Mouse (Mus musculus) midbrain, embryonic 16.5 days (tissue): ENCODE results near the gene Ptprb. TPM values are rescaled to one million over a fixed set of nuclear protein-coding genes. Genes with fewer than 3 reads are reported as not detected.

Experiments
- ATAC-seq: fragments of 200-750 bp; cut with Nextera tagmentation; 2 replicates; pipeline ENCODE4 v1.8.0; 2017; ENCODE audit warnings: moderate TSS enrichment
- H3K27ac ChIP-seq: fragments of 300-500 bp; sonication (generic); 2 replicates; pipeline ENCODE4 v1.5.1; 2014; ENCODE audit warnings: mild to moderate bottlenecking, low read length, mixed read lengths
- H3K27me3 ChIP-seq: fragments of 300-500 bp; sonication (generic); 2 replicates; pipeline ENCODE4 v1.6.1; 2014; ENCODE audit warnings: low read depth, low read length, mixed read lengths; ENCODE audit not compliant: control insufficient read depth, insufficient read depth
- H3K36me3 ChIP-seq: fragments of 300-500 bp; sonication (generic); 2 replicates; pipeline ENCODE4 v1.6.1; 2014; ENCODE audit warnings: mild to moderate bottlenecking, low read length, moderate library complexity, mixed read lengths; ENCODE audit not compliant: control insufficient read depth, insufficient read depth
- H3K4me1 ChIP-seq: fragments of 300-500 bp; sonication (generic); 2 replicates; pipeline ENCODE4 v1.6.1; 2014; ENCODE audit warnings: mild to moderate bottlenecking, low read length, mixed read lengths; ENCODE audit not compliant: control insufficient read depth, insufficient read depth
- H3K4me2 ChIP-seq: fragments of 300-500 bp; sonication (generic); 2 replicates; pipeline ENCODE4 v1.6.1; 2014; ENCODE audit warnings: mild to moderate bottlenecking, low read length, mixed read lengths
- H3K4me3 ChIP-seq: fragments of 300-500 bp; sonication (generic); 2 replicates; pipeline ENCODE4 v1.5.1; 2014; ENCODE audit warnings: low read depth, mild to moderate bottlenecking, low read length, moderate library complexity, mixed read lengths
- H3K9ac ChIP-seq: fragments of 300-500 bp; sonication (generic); 2 replicates; pipeline ENCODE4 v1.6.1; 2014; ENCODE audit warnings: low read depth, low read length, mixed read lengths
- H3K9me3 ChIP-seq: fragments of 300-500 bp; sonication (generic); replicated peaks from 2 replicates; pipeline ENCODE4 v1.6.1; 2014; ENCODE audit warnings: mild to moderate bottlenecking, low read length, mixed read lengths; ENCODE audit not compliant: control insufficient read depth, poor library complexity, severe bottlenecking
- WGBS: fragments of 180-500 bp; shearing (Covaris S2); extraction: QIAGEN DNeasy Blood & Tissue Kit; methylation state at CpG from one replicate; pipeline ENCODE4 v1.1.7; 2014; 5-methylcytosine and 5-hydroxymethylcytosine counted together
- polyA plus RNA-seq: library from polyadenylated mRNA; unstranded; fragments of >200 nt; fragmentation: Nextera tagmentation; extraction: Ambion mirVana; gene quantifications from 2 replicates; pipeline ENCODE4 v1.2.1, GENCODE M21; 2015

Gene Ptprb
- 3.4 and 3.5 TPM in 2 replicates for polyA plus RNA-seq

DNA sequence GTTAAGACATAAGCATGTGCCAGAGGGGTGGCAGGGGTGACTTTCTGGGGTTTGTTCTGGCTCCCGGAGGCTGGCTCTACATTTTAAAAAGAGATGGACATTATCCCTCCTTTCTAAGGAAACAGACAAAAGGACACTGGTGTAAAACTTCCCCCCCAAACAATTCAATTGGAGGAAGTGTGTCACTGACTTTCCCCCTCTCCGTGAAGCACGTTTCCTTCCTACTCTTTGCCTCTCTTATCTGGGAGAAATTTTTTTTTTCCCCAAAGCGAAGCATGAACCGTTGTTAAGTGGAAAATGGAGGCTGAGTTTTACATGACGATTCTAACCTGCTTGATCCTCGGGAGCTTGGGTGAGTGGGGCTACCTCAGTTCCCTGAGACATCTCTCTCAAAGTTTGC, at the start of gene Ptprb:
Ptprb (plus strand) TSS at position 244 of the 400 bp plus-strand sequence.
- Histone ChIP-seq H3K4me2 (no peak within 1 kb of the TSS), H3K4me1 (no peaks in the 10 kb centered on the region), H3K27ac (no peak within 1 kb of the TSS), H3K9ac (no peak within 1 kb of the TSS), H3K27me3 (no peaks in the 10 kb centered on the region), H3K4me3 (no peak within 1 kb of the TSS), H3K36me3 (0 out of 2 replicates have a peak, but pooled peaks cover 2% of the 10 kb centered on the region), H3K9me3 (no peaks in the 10 kb centered on the region)
- 66% methylated on average over 7 of the region's 7 CpGs for WGBS
- no peak for ATAC-seq

DNA sequence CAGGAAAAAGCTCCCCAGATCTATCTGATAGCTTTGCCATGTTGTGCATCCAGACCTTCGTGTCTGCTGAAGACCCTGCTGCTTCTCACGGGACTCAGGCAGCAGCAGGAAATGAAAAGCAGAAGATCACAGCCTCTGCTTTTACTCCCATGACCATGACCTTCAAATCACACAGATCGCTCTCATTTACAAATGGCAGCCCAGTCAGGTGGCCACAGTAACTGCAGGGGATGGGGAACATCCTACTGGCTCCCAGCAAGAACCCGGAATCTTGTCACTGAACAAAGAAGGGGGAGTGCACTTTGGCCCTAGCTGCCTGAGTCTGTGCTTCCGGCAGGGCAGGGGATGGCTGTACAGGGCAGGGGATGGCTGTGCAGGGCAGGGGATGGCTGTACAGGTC, 40.0 kb upstream of the Ptprb start:
- Histone ChIP-seq H3K4me3 (no peak overlapping the region), H3K36me3 (no peaks in the 10 kb centered on the region), H3K4me1 (no peaks in the 10 kb centered on the region), H3K9me3 (no peaks in the 10 kb centered on the region), H3K4me2 (no peak overlapping the region), H3K9ac (no peak overlapping the region), H3K27me3 (no peaks in the 10 kb centered on the region), H3K27ac (no peak overlapping the region)
- no peak for ATAC-seq
- 57% methylated on average over 5 of the region's 5 CpGs for WGBS

GRCm38 (mm10) chr10:116242200-116242599, 33.1 kb upstream of the Ptprb start:
- Histone ChIP-seq H3K27me3 (no peaks in the 10 kb centered on the region), H3K27ac (no peak overlapping the region), H3K9ac (no peak overlapping the region), H3K9me3 (no peaks in the 10 kb centered on the region), H3K4me2 (no peak overlapping the region), H3K4me1 (no peaks in the 10 kb centered on the region), H3K4me3 (no peak overlapping the region), H3K36me3 (no peaks in the 10 kb centered on the region)
- ATAC-seq, result no peak
- 75% methylated on average over 7 of the region's 7 CpGs for WGBS

DNA sequence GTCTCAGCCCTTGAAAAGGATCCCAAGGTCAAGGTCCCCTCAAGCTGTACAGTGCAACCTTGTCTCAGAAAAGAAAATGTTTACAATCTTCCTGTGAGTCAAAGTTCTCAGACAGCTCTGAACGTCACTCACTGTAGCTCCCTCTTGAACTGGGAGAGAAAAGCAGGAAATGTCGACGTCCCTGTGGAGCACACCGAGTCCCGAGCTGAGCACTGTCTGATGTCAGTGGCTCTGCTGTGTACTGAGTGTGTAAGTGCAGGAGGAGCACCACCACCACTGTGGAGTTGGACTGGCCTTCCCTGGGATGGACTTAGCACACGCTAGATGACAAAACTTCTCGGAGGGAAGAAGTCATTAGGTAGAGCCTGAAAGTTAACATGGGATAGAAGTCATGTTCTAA, 31.9 kb upstream of the Ptprb start:
- ATAC-seq, result no peak
- Histone ChIP-seq H3K9ac (no peak overlapping the region), H3K27me3 (no peaks in the 10 kb centered on the region), H3K9me3 (no peaks in the 10 kb centered on the region), H3K27ac (no peak overlapping the region), H3K4me1 (no peaks in the 10 kb centered on the region), H3K4me2 (no peak overlapping the region), H3K4me3 (no peak overlapping the region), H3K36me3 (no peaks in the 10 kb centered on the region)
- WGBS, result 56% methylated on average over 7 of the region's 7 CpGs

DNA sequence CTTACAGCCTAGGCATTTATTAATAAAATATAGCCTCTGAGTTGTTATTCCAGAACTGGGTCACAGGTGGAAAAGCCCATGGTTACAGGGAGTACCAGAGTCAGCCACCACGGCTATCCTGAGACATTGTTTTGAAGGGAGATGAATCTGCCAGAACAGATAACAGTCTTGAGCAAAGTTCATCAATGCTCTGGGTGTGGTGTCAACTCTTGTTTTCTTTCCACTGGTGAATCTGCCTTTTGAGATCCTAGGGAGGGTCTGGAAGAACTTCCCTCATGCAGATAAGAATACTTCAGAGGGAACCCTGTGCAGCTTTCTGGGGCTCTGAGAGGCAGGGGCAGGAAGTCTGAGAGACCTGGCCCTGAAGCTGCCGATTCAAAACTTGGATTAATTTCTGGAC, 29.7 kb upstream of the Ptprb start:
- 74% methylated on average over 2 of the region's 2 CpGs for WGBS
- Histone ChIP-seq H3K9me3 (no peaks in the 10 kb centered on the region), H3K4me2 (no peak overlapping the region), H3K4me1 (no peaks in the 10 kb centered on the region), H3K27ac (no peak overlapping the region), H3K27me3 (no peaks in the 10 kb centered on the region), H3K4me3 (no peak overlapping the region), H3K9ac (no peak overlapping the region), H3K36me3 (no peaks in the 10 kb centered on the region)
- ATAC-seq, result no peak

DNA sequence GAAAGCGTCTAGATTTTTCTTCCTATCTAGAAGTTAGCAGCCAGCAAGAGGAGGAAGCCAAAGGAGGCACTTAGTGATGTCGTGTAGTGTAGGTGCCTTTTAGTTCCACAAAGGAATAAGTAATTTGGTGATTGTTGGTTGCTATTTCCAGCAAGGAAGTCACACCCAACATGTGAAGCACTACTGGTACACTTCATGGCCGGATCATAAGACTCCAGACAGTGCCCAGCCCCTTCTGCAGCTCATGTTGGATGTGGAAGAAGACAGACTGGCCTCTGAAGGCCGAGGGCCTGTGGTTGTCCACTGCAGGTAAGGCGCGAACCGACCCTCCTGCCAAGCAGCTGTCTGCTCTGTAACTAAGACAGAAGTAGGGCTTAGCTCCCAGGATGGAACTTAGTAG, 22.7 kb upstream of the Ptprb start:
- Histone ChIP-seq H3K36me3 (no peaks in the 10 kb centered on the region), H3K4me1 (no peaks in the 10 kb centered on the region), H3K9ac (no peak overlapping the region), H3K27ac (no peak overlapping the region), H3K4me2 (no peak overlapping the region), H3K9me3 (no peaks in the 10 kb centered on the region), H3K4me3 (no peak overlapping the region), H3K27me3 (no peaks in the 10 kb centered on the region)
- 83% methylated on average over 7 of the region's 7 CpGs for WGBS
- ATAC-seq, result no peak

DNA sequence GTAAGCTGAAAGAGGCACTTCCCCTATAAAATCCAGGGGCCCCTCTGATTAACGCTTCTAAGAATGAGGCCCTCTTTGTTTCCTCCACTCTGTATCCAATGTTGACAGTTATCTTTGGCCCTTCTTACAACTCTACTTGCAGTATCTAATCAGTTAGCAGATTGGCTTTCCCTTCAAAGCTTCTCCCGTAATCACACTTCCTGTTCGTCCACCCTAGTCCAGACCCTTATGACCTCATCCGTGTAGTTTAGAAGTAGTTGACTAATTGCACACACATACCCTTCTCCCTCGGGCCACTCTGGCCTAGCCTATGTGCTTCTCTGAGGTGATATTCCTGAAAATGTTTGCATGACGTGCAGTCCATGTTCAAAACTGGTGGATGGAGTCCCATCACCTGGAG, 21.4 kb upstream of the Ptprb start:
- 80% methylated on average over 6 of the region's 6 CpGs for WGBS
- H3K9me3 ChIP-seq, result no peaks in the 10 kb centered on the region
- H3K27me3 ChIP-seq, result no peaks in the 10 kb centered on the region
- ATAC-seq, result no peak
- H3K4me3 ChIP-seq, result no peak overlapping the region
- H3K4me1 ChIP-seq, result no peaks in the 10 kb centered on the region
- H3K27ac ChIP-seq, result no peak overlapping the region
- H3K9ac ChIP-seq, result no peak overlapping the region
- H3K4me2 ChIP-seq, result no peak overlapping the region
- H3K36me3 ChIP-seq, result no peaks in the 10 kb centered on the region

DNA sequence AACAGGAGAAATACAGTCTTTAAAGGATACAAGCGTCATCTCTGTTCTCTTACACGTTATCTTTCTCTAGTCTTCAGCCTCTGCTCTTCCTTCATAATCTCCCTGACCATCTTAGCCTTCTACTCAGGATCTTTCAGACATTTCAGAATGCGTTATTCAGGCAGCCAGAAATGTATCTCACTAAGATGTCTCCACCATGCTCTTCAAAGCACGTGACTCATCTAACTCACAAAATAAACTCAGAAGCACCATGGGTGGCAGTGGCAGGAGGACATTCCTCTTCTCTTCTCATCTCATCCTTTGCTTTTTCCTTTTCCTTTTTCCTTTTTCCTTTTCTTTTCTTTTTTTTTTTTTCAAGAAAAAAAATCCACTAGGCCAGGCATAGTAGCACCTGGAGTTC, 16.0 kb upstream of the Ptprb start:
- H3K4me1 ChIP-seq, result no peaks in the 10 kb centered on the region
- no peak overlapping the region for H3K9ac ChIP-seq
- 82% methylated on average over 4 of the region's 4 CpGs for WGBS
- H3K4me2 ChIP-seq, result no peak overlapping the region
- H3K4me3 ChIP-seq, result no peak overlapping the region
- no peak overlapping the region for H3K27ac ChIP-seq
- ATAC-seq, result no peak
- no peaks in the 10 kb centered on the region for H3K27me3 ChIP-seq
- H3K36me3 ChIP-seq, result no peaks in the 10 kb centered on the region
- no peaks in the 10 kb centered on the region for H3K9me3 ChIP-seq

DNA sequence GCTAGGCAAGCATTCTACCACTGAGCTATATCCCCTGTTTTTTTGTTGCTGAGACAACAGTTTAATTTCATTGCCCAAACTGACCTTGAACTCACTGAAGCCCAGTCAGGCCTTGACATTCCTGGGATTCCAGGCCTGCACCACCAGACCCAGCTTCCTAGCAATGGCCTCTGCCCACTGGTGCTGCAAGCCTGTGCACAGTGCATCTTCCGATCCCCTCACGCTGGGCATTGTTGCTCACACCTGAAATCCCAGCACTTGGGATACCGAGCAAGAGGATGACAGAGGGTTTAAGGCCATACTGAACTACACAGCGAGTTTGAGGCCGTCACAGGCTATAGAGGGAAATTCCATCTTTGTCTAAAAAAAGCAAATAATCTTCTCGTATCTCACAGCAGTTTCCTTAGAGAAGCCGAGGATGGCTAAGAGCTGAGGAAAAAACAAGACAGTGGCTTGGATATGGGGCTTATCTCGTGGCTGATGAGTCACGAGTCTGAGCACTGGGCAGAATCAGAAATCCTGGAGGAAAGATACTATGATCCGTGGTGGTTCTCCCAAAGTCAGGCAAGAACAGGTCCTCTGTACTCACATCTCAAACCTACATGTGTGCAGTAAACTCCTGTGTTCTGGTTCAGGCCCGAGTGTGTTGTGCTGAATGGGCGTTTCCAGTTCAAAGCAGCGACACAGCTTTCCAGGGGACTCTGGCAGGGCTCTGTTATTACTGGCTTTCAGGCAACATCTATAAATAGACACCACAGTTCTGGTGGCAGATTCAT, 14.5 kb upstream of the Ptprb start:
- H3K4me2 ChIP-seq, result no peak overlapping the region
- no peak overlapping the region for H3K4me3 ChIP-seq
- peak overlapping the region; percentile 10; the same call in 1 of the 2 replicates for H3K27ac ChIP-seq
- H3K36me3 ChIP-seq, result no peaks in the 10 kb centered on the region
- no peaks in the 10 kb centered on the region for H3K27me3 ChIP-seq
- ATAC-seq, result no peak
- H3K9ac ChIP-seq, result no peak overlapping the region
- H3K4me1 ChIP-seq, result no peaks in the 10 kb centered on the region
- 68% methylated on average over 13 of the region's 13 CpGs for WGBS
- H3K9me3 ChIP-seq, result no peaks in the 10 kb centered on the region
